Mouse (Mus musculus): ENCODE measurements at regions not wholly inside any gene's neighbourhood (a gene's known extent, or its start where the extent isn't known, plus 50 kb on each side); places are given as distances from the start of the nearest gene placed in this dataset.

GRCm38 (mm10) chr3:17201773-17202172, 746.4 kb upstream of the Cypt12 start:
- no peak for DNase-seq

- peak; percentile 3 for DNase-seq
Measured at GRCm38 (mm10) chr3:17214031-17214430, 734.2 kb upstream of the Cypt12 start.

GRCm38 (mm10) chr3:17216825-17217224, 731.4 kb upstream of the Cypt12 start:
- DNase-seq: no peak

DNA sequence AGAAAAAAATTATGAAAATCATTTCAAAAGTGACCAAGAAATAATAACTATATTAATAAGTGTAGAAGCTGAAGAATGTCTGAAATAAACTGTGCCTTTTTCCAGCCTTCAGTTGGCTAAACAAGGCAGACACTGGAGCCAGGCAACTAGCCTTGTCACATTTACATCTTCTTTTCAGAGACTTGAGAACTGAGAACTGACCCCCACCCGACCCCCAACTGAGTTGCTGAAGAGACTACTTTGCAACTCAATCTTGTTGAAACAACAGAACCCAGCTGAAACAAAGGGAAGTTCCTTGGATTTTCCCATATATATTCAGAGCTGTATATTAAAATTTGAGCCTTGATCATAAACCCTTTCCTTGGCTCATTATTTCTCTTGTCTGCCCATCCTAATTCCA, 709.8 kb upstream of the Cypt12 start:
- DNase-seq: no peak

DNA sequence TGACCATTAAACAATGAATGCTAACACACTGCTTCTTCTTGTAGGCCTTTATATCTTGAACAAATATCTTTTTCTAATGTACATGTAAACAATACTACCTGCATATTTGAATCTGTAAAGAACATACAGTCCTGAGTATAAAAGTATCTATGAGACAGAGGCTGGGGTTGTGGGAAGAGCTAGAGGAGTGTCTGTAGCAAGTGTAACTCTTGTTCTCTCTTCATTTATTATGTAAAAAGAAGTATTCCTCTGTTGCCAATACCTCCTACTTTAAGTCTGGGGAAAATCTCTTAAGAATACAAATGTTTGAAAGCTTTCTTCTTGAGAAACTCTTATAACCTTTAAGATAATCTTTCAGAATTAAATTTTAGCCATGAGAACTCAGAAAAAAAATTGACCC, 689.8 kb upstream of the Cypt12 start:
- DNase-seq: no peak

DNA sequence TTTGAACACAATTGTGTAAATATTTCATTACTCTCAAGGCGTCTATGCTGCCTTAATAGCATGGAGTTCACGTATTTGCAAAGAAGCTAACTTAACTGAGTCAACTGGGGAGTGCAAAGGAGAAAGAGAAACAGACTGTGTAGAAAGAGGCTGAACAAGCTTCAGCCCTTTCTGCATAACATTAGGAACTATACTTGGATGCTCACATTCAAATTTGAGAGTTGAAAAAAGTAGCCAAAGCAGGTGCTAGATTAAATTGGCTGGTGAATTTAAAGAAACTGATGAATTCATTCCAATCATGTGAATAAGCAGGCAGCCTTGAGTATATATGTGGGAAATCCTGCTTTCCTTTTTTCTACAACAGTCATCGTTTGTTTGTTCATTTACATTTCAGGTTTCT, 689.1 kb upstream of the Cypt12 start:
- DNase-seq: no peak

- DNase-seq: peak; percentile 45
Measured at GRCm38 (mm10) chr3:17281231-17281630, 667.0 kb upstream of the Cypt12 start.

- DNase-seq: peak; percentile 17
Measured at GRCm38 (mm10) chr3:17282881-17283280, 665.3 kb upstream of the Cypt12 start.

DNA sequence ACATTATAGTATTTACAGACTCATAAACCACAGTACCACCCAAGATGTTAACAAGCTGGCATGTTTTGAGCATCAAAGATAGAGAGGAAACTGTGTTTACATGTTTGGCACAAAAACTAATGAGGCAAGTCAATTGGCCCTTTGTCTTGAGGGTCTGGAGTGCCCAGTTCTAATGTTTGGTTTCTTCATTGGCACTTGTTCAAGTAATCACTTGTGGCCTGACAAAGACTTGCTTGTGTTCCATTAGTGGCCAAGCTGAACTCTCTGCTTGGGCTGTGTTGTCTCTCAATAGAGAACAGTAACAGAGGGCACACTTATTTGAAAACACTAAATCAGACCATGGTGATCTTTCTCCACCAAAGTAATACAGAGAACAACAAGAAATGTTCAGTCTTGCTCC, 630.7 kb upstream of the Cypt12 start:
- peak; percentile 96 for DNase-seq

DNA sequence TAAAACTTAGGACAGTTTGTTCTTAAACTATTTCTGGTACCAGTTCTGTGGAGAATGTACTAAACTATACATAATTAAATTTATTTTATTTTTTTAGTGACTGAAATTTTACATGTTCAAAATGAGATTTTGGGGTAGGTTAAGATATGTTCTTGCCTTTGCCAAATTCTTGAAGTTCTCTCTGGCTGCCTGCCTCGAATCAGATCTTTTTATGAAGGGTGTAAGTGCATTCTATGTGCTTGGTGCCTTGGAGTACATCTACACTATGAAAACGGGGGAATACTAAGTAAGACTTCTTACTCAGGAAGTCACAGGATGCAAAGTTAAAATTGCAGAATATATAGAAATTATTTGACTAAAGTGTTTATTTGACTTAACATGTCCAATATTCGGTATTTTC, 629.8 kb upstream of the Cypt12 start:
- no peak for DNase-seq

- DNase-seq: peak; percentile 88
Measured at GRCm38 (mm10) chr3:17319213-17319612, 629.0 kb upstream of the Cypt12 start.

DNA sequence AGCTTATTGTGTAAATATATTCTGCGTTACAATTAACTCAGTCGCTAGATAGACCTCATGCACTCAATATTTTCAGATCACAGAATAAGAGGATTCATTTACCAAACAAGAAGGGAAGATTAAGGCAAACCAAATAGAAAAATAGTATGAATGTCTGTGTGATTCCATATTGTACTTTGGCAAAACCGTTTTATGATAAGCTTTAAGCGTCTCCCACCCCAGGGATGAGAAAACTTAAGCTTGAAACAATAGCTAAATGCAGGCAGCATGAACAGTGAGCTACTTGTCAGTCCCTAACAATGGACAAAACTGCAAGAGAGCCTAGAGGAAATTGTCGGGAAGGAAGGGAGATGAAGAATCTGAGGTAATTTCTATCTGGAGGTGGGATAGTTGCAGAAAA, 628.3 kb upstream of the Cypt12 start:
- no peak for DNase-seq

GRCm38 (mm10) chr3:17322266-17322665, 625.9 kb upstream of the Cypt12 start:
- DNase-seq: no peak

DNA sequence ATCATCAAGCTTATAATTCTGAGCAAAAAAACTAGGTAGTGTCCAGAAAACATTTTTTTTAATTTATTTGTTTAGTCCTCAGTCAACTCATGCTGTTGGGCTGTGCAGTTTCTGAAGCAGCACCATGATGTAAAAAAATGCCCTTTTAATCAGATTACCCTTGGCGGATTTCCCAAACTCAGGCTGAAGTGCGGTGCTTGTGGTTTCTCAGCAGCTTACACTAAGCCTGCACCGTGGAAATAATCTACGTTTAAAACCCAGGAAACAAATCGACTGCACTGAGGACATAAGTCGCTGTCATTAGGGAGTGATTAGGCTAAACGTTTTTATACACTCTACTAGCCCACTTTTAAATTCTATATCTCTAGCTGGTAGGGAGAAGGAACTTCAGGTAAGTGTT, 623.4 kb upstream of the Cypt12 start:
- DNase-seq: peak; percentile 84

DNA sequence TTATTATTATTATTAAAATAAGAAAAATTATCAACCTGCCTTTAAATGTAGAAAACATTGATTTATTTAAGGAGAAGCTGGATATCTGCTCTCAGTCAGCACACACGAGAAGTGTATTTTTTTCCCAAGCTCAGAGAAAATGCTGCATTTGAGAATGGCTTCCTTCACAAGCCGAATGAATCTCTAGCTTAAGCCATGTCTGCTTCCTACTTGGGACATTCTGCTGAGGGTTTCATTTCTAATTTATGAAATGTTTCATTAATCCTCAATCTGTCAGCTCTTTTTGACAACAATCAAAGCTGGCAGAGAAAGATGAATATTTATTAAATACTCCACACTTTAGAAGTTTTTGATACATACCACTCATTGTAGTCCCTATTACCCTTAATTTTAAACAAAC, 622.4 kb upstream of the Cypt12 start:
- no peak for DNase-seq

DNA sequence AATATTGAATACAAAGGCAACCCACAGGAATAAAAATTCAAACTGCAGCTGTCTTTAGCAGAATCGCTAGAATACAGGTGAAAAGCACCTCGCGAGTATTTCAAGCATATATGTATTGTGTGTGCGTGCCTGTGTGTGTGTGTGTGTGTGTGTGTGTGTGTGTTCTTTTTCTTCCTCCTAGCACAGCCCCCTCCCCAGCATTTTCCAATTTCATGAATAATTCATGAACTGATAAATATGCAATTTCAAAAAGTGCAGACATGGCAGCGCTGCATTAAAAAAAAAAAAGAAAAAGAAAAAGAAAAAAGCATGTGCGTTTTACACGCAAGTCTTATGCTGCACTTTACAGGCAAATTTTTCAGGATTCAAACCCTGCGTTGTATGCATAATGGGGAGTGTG, 621.9 kb upstream of the Cypt12 start:
- DNase-seq: peak; percentile 61

DNA sequence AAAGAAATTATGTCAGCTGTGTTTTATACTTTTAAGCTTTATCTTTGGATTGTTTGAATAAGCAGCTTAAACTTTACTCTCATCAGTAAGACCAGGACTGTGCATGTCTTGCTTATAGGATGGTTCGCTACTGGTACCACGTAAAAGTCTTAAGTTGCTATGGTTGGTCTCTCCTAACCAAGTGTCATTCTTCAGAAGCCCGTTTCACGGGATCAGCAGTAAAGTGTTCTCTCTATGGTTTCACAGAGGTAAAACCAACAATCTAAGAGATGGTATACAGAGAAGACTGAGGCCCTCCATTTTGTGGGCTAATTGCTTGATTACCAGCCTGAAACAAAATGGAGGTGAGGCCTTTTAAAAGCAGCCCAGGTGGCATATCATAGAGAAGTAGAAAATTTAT, 621.4 kb upstream of the Cypt12 start:
- DNase-seq: no peak

- peak; percentile 91 for DNase-seq
Measured at GRCm38 (mm10) chr3:17327706-17328105, 620.5 kb upstream of the Cypt12 start.

DNA sequence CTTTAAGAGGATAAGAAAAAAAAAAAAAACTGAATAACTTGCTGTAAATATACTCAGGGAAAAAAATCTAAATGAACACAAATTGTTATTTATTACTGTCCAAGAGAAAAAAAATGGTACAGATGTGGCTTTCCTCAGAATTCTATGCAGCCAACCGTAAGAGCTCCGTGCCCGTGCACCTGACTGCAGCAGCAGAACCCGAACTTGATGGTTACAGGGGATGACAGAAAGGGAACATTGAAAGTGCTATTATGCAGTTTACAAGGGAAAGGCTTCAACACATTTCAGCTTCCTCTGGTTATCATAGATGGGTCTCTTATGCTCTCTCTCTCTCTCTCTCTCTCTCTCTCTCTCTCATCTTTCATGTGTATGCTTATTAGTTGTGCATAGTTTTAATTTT, 618.8 kb upstream of the Cypt12 start:
- DNase-seq: peak; percentile 95

GRCm38 (mm10) chr3:17330429-17331373, 617.5 kb upstream of the Cypt12 start:
- DNase-seq: peak; percentile 53

- no peak for DNase-seq
Measured at GRCm38 (mm10) chr3:17360253-17360652, 588.0 kb upstream of the Cypt12 start.
